Mouse (Mus musculus) v-Abl transformed pro-B cells (cell line): ENCODE results near the gene Plekho2.

Experiments
- in situ Hi-C, 2 experiments: fragments of 400-800 bp; cut with MboI; formaldehyde crosslinking; loops; one replicate each; pipeline ENCODE4 v1.15.1; 2025; ENCODE audit not compliant: unreplicated experiment in 2 of 2

The Plekho2 gene

GRCm38 (mm10) chr9:65587573-65588358 is 7.9 kb upstream of the Plekho2 start:
- in situ Hi-C loops, result loop anchor here in 1 of 2 experiments (10.0 kb wide), 1 partner anchor 133 kb away; no protein-coding TSS in a partner anchor

GRCm38 (mm10) chr9:65587270-65587572 is 7.4 kb upstream of the Plekho2 start:
- in situ Hi-C loops, result loop anchor here in 1 of 2 experiments (10.0 kb wide), 1 partner anchor 132 kb away; no protein-coding TSS in a partner anchor

- in situ Hi-C loops, result loop anchor here in 1 of 2 experiments (10.0 kb wide), 1 partner anchor 132 kb away; no protein-coding TSS in a partner anchor
These were observed 6.8 kb upstream of the Plekho2 start, which contains the start of gene Pif1 for GRCm38 (mm10) chr9:65586406-65587269. Gene Pif1 (plus strand): TSS chr9:65587160.

- in situ Hi-C loops, result loop anchor here (5.0 to 10.0 kb wide), 2 partner anchors 61 to 128 kb away; partner anchors contain the start of gene Ankdd1a (in 2 of the 2)
These were observed 3.2 kb upstream of the Plekho2 start for GRCm38 (mm10) chr9:65583045-65583444.

- in situ Hi-C loops, result loop anchor here (5.0 to 10.0 kb wide), 2 partner anchors 58 to 126 kb away; partner anchors contain the start of gene Ankdd1a (in 2 of the 2)
These were observed 789 bp upstream of the Plekho2 start for GRCm38 (mm10) chr9:65580401-65581256.

GRCm38 (mm10) chr9:65578801-65579249 is 1.0 kb downstream of the Plekho2 start:
- in situ Hi-C loops, result loop anchor here in 1 of 2 experiments (5.0 kb wide), 1 partner anchor 37 kb away; no protein-coding TSS in a partner anchor

GRCm38 (mm10) chr9:65577511-65578196 is 2.2 kb downstream of the Plekho2 start:
- in situ Hi-C loops, result loop anchor here in 1 of 2 experiments (5.0 kb wide), 1 partner anchor 35 kb away; no protein-coding TSS in a partner anchor

- in situ Hi-C loops, result loop anchor here in 1 of 2 experiments (5.0 kb wide), 1 partner anchor 35 kb away; no protein-coding TSS in a partner anchor
These were observed 2.9 kb downstream of the Plekho2 start for GRCm38 (mm10) chr9:65576861-65577510.

- in situ Hi-C loops, result loop anchor here in 1 of 2 experiments (5.0 kb wide), 1 partner anchor 33 kb away; no protein-coding TSS in a partner anchor
These were observed 4.2 kb downstream of the Plekho2 start for GRCm38 (mm10) chr9:65575393-65576196.

GRCm38 (mm10) chr9:65574513-65575392 is 5.1 kb downstream of the Plekho2 start:
- in situ Hi-C loops, result loop anchor here in 1 of 2 experiments (5.0 kb wide), 1 partner anchor 32 kb away; no protein-coding TSS in a partner anchor

GRCm38 (mm10) chr9:65572837-65573236 is 7.0 kb downstream of the Plekho2 start:
- in situ Hi-C loops, result no loop called here

- in situ Hi-C loops, result no loop called here
These were observed 10.3 kb downstream of the Plekho2 start for GRCm38 (mm10) chr9:65569491-65569971.

GRCm38 (mm10) chr9:65568787-65569186 is 11.1 kb downstream of the Plekho2 start:
- in situ Hi-C loops, result no loop called here

GRCm38 (mm10) chr9:65564698-65565097 is 15.1 kb downstream of the Plekho2 start:
- in situ Hi-C loops, result no loop called here

- in situ Hi-C loops, result no loop called here
These were observed 16.8 kb downstream of the Plekho2 start for GRCm38 (mm10) chr9:65563073-65563472.

- in situ Hi-C loops, result no loop called here
These were observed 17.7 kb downstream of the Plekho2 start for GRCm38 (mm10) chr9:65562081-65562506.

GRCm38 (mm10) chr9:65561016-65561415 is 18.8 kb downstream of the Plekho2 start:
- in situ Hi-C loops, result no loop called here
